Mouse (Mus musculus): ENCODE results near the gene Pdcd10.

Pdcd10 gene

GRCm38 (mm10) chr3:75468154-75468553, 88.5 kb downstream of the Pdcd10 start:
- DNase-seq: no peak
